Mouse (Mus musculus) cerebellum, postnatal 14 days (tissue): ENCODE data around the gene Snrpb.

ENCODE experiments used
- DNase-seq, 2 experiments: peaks; one replicate each; pipeline ENCODE4 v3.0.0; 2021; ENCODE audit warnings: mixed read lengths in 2 of 2

The Snrpb gene

DNA sequence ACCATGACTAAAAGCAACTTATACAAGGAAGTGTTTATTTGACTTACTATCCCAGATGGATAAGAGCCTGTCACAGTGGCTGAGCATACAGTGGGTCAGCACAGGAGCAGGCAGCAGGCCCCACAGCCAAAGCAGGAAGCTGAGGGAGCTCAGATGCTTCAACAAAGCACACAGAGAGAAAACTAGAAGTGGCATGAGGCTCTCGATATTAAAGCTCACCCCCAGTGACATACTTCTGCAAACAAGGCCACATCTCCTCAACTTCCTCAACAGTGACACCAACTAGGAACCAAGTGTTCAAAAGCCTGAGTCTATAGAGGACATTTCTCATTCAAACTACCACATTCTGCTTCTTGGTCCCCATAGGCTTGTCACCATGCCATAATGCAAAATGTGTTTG, 49.5 kb downstream of the Snrpb start:
- DNase-seq = no peak

DNA sequence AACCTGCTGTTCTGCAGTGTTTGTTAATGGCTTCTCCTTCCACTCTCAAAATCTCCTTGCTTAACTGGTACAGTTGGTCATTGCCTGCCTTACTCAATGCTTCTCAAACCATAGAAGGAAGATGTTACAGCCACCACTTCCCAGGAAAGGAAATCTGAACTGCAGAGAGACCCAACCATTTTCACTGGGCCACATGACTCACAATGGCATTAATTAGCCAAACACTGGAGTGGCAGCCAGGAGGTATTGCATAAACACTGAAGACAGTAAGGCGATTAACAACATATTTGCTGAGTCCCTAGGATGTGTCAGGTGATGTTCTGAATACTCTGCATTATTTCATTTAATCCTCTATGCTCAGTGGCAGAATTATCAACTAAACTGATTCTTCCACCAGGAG, 53.1 kb downstream of the Snrpb start:
- no peak for DNase-seq

DNA sequence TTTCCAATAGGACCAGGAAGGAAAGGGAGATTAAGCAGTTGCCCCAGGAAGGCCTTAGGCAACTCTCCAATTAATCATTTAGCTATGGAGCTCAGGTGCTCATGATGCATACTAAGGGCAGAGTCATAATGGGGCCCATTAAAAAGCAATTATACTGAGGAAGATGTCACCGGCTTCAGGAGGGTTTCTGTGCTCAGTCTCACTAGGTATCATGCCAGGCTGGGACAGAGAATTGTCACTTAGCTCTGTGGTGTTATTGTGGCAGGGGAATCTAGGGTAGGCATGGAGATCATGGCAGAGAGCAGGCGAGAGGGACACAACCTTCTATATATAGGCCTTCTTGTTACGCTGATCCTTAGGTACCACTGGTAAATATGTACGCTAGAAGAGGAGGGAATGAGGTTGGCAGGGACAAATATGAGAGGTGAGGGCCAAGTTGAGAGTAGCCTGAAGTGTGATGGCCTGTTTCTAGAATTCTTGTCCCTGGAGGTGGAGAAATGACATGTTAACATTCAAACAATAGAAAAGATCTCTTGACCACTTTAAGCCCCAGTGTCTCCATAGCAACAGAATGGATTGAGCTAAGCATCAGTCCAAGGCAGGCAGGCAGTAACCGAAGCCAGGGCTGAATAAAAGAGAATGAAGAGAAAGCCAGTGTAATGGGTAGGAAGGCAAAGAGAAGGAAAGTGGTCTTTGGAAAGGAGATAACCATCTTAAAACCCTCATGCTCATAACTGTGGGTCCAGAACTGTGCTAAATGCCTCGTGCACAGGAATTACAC, 53.7 kb downstream of the Snrpb start:
- no peak for DNase-seq
